Mouse (Mus musculus) olfactory bulb, adult 2 months (tissue): ENCODE results near the gene Bnipl. TPM values are rescaled to one million over a fixed set of nuclear protein-coding genes. Genes with fewer than 3 reads are reported as not detected.

Source experiments
- H3K27ac ChIP-seq: fragments of 200-500 bp; 2 replicates; pipeline ENCODE4 v1.5.1; 2012; ENCODE audit warnings: low read depth, low read length; ENCODE audit not compliant: insufficient read depth
- H3K4me1 ChIP-seq: fragments of 200-500 bp; 2 replicates; pipeline ENCODE4 v1.6.1; 2012; ENCODE audit warnings: low read length; ENCODE audit not compliant: control insufficient read depth, insufficient read depth
- H3K4me3 ChIP-seq: fragments of 200-500 bp; 2 replicates; pipeline ENCODE4 v1.5.1; 2012; ENCODE audit warnings: mild to moderate bottlenecking, low read depth, low read length, moderate library complexity; ENCODE audit not compliant: insufficient read depth
- CTCF ChIP-seq: fragments of 200-500 bp; IDR thresholded peaks from 2 replicates; pipeline ENCODE4 v1.5.1; 2012; ENCODE audit warnings: low read depth, mild to moderate bottlenecking, low read length, moderate library complexity; ENCODE audit not compliant: insufficient read depth
- POLR2A ChIP-seq: fragments of 200-500 bp; IDR thresholded peaks from 2 replicates; pipeline ENCODE4 v1.6.1; 2012; ENCODE audit warnings: mild to moderate bottlenecking, low read depth, low read length, moderate library complexity; ENCODE audit not compliant: insufficient read depth
- WGBS: fragments of 180-500 bp; shearing (Covaris S2); methylation state at CpG from one replicate; pipeline ENCODE4 v1.1.7; 2018; 5-methylcytosine and 5-hydroxymethylcytosine counted together
- polyA plus RNA-seq: library from polyadenylated mRNA; stranded (reverse); fragments of >200 nt; gene quantifications from 2 replicates; pipeline ENCODE4 v1.2.4, GENCODE M21; 2012; ENCODE audit warnings: low replicate concordance; ENCODE audit not compliant: missing spikeins, insufficient read depth, insufficient read length

Bnipl gene
- polyA plus RNA-seq, 1 experiment = not detected

DNA sequence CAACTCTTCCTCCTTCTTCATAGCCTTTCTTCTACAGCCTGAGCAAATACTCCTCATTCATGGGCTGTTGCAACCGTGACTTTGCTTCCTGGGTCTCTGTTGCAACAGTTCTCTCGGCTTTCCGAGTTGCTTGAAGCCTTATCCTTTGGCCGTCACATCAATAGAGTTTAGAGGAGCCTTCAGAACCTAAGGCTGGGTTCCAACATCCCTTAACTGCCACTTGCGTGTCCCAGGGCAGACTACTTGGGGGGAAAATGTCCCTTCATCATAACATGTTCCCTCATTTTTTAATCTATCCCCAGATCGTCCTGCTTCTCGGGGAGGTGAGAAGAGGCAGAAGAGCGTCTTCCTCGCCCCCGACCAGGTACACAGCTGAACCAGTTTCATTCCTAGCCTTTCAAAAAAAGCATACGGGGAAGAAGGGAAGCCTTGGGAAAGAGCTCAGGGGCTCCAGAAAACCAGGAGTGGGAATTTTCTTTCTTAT is 31.4 kb upstream of the Bnipl start:
- H3K4me3 ChIP-seq = peak overlapping the region; percentile 74
- no peak for TF ChIP-seq POLR2A
- TF ChIP-seq CTCF = no peak
- H3K4me1 ChIP-seq = peaks cover 15% of the 10 kb centered on the region
- peak overlapping the region; percentile 91 for H3K27ac ChIP-seq
- under 1% methylated on average over 11 of the region's 11 CpGs for WGBS

DNA sequence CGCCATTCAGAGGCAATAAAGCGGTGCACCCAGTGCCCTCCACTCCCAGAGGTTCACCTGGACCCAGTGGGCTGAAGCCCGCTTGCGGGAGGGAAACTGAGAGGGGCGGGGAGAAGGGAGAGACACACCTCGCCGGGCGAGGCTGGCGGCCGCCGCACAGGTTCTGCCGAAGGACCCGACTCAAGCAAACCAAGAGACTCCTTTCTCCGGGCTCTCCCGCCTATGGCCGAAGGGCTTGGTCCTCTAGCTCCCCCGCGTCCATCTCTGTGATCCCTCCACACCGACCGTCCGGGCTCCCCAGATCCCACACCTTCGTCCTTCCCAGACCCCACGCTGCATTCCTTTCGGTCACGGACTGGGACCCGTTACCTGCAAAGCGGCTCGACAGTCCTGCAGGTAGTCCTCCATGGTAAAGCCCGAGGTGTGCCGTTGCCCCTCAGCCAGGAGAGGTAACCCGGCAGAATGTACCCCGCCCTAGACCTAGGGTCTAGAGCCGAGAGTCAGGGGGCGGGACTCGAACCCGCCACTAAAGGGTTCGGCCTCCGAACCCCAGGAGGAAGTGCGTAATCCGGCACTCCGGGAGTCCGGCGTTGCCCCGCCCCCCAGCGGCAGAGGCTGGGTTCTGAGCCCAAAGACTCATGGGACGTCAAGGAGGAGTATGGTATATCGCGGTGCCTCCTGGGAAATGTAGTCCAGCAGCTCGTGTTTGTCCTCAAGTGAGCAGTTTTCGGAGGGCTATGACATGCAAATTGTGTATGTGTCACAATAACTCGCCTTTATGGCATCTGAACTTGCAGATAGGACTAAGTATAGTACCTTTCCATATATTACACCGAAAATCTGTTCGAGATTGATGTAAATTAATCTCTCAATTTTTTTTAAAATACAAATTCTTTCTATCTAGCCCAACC is 30.5 kb upstream of the Bnipl start, which contains the start of the genes Mindy1 and Prune1:
Gene Mindy1 (plus strand): TSS at position 130 of the 911 bp plus-strand sequence.
Gene Prune1 (minus strand): TSS at position 861 of the 911 bp plus-strand sequence.
- WGBS = under 1% methylated on average over 53 of the region's 53 CpGs
- peak within 1 kb of the TSS; percentile 98 for H3K4me3 ChIP-seq
- H3K27ac ChIP-seq = peak within 1 kb of the TSS; percentile 97
- TF ChIP-seq CTCF (0 out of 2 replicates have a peak, but pooled peaks have one; percentile 4), POLR2A (no peak)
- H3K4me1 ChIP-seq = peaks cover 13% of the 10 kb centered on the region

DNA sequence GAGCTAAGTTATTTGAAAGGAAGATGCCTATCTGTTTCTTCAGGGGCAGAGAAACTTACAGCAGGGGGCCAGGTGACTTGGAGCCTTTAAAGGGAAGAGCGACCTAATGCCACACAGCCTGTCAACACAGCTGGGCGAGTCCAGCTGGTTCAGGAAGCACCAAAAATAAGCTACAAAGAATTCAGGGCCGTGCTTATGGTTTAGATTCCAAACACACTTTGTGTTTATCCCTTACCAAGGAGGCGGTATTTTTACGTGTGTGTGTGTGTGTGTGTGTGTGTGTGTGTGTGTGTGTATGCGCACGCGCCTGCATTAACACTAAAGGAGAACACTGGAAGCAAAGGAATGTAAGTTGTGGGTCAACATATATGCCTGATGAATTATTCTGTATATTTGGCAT is 29.8 kb upstream of the Bnipl start:
- Histone ChIP-seq H3K27ac (peak overlapping the region; percentile 97; the same call in 1 of the 2 replicates), H3K4me3 (peak overlapping the region; percentile 98), H3K4me1 (peaks cover 12% of the 10 kb centered on the region)
- WGBS = 13% methylated on average over 8 of the region's 8 CpGs
- TF ChIP-seq POLR2A = no peak
- no peak for TF ChIP-seq CTCF

DNA sequence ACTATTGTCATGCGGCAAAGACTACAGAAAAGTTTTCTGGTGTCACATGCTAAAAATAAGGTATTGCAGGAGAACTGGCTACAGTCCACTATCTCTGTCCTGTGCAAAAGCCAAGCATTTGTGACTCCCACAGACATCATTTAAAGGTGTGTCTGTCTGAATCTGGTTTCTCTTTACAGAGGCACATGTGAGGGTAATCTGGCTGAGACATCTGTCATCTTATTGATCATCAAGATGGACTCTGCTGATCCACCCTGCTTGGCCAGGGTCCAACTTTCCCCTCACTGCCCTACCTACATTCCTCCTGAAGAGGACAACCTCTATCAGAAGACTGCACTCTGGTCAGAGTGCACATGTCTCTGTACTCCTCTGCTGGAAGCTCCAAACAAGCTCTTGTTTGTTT is 26.2 kb upstream of the Bnipl start:
- Histone ChIP-seq H3K27ac (0 out of 2 replicates have a peak overlapping the region, but pooled peaks have one; percentile 23), H3K4me3 (no peak overlapping the region), H3K4me1 (peaks cover 13% of the 10 kb centered on the region)
- 83% methylated on average over 1 of the region's 1 CpGs for WGBS
- TF ChIP-seq POLR2A = no peak
- no peak for TF ChIP-seq CTCF

DNA sequence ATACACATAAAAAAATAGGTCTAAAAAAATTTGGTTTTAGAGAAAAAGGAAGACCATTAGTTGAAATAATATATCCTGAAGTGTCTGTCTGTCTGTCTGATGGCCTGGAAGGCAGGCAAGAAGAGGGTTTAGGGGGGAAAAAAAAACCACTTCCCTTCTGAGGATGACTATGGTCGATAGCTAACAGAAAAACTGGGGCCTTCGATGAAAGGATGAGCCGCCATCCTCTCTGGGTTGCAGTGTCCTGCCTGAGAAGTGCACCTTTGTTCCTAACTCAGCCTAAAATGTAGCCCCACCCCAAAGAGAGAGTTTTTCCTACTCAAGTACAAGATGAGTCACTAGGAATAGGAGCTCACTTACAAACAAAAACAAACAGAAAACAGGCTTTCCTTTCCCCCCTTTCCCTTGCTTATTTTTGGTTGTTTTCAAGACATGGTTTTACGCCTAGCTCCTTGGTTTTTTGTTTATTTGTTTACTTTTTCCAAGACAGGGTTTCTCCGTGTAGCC is 25.5 kb upstream of the Bnipl start:
- WGBS = 60% methylated on average over 5 of the region's 5 CpGs
- Histone ChIP-seq H3K4me1 (peaks cover 13% of the 10 kb centered on the region), H3K27ac (no peak overlapping the region), H3K4me3 (no peak overlapping the region)
- TF ChIP-seq POLR2A (no peak), CTCF (no peak)

DNA sequence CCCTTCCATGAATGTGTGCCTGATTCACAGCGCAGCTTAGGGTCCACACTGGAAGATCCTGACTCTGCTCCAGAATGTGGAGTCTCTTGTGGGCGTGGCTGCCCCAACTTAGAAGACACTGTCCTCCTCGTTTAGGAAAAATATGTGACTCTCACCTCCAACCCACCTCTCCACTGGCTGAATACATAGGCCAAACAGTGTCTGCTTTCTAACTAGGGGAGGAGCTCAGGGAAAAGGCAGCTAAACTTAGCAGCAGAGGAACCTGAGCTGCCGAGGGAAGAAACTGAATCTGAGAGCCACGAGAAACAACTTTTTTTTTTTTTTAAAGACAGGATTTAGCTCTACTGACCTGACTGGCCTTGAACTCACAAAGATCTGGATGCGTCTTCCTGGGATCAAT is 24.2 kb upstream of the Bnipl start:
- 72% methylated on average over 6 of the region's 6 CpGs for WGBS
- TF ChIP-seq POLR2A (no peak), CTCF (no peak)
- Histone ChIP-seq H3K4me3 (no peak overlapping the region), H3K4me1 (peaks cover 13% of the 10 kb centered on the region), H3K27ac (no peak overlapping the region)

DNA sequence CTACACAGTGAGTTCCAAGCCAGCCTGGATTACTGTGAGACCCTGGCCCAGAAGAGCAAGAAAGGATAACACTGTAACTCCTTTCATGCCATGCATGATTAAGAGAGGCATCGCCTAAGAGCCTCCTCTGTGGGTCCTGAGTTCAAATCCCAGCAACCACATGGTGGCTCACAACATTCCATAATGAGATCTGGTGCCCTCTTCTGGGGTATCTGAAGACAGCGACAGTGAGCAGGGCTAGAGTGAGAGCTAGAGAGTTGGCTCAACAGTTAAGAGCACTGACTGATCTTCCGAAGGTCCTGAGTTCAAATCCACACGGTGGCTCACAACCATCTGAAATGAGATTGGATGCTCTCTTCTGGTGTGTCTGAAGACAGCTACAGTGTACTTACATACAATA is 23.5 kb upstream of the Bnipl start:
- WGBS = 92% methylated on average over 4 of the region's 4 CpGs
- TF ChIP-seq POLR2A (no peak), CTCF (no peak)
- Histone ChIP-seq H3K27ac (no peak overlapping the region), H3K4me1 (peaks cover 13% of the 10 kb centered on the region), H3K4me3 (no peak overlapping the region)

- no peak for TF ChIP-seq CTCF
- no peak for TF ChIP-seq POLR2A
- Histone ChIP-seq H3K4me1 (peaks cover 13% of the 10 kb centered on the region), H3K4me3 (no peak overlapping the region), H3K27ac (no peak overlapping the region)
- 85% methylated on average over 5 of the region's 5 CpGs for WGBS
These were observed 22.5 kb upstream of the Bnipl start for GRCm38 (mm10) chr3:95273471-95273870.
